Mouse (Mus musculus) brain, embryonic 14.5 days (tissue): ENCODE results near the gene Acot13. TPM values are rescaled to one million over a fixed set of nuclear protein-coding genes. Genes with fewer than 3 reads are reported as not detected.
A peak's percentile ranks its signal among the peaks of the same experiment; 100 is the strongest.

Experiments used
- DNase-seq: peaks from one replicate; pipeline ENCODE4 v3.0.0-alpha.2; 2011; ENCODE audit warnings: low read depth
- CTCF ChIP-seq: fragments of 200-500 bp; IDR thresholded peaks from 2 replicates; pipeline ENCODE4 v1.5.1; 2012; ENCODE audit warnings: inconsistent platforms, mild to moderate bottlenecking, moderate library complexity, borderline replicate concordance; ENCODE audit not compliant: insufficient read depth, insufficient read length; ENCODE audit errors: extremely low read depth
- POLR2A ChIP-seq: fragments of 200-500 bp; IDR thresholded peaks from 2 replicates; pipeline ENCODE4 v1.6.1; 2012; ENCODE audit warnings: mild to moderate bottlenecking, inconsistent platforms, borderline replicate concordance; ENCODE audit not compliant: poor library complexity, insufficient read depth, insufficient read length, severe bottlenecking; ENCODE audit errors: extremely low read depth
- polyA plus RNA-seq: library from polyadenylated mRNA; depleted of rRNA; stranded (reverse); fragments of >200 nt; gene quantifications from 2 replicates; pipeline ENCODE4 v1.2.3, GENCODE M21; 2012

Acot13 gene
- polyA plus RNA-seq, 1 experiment = 33.9 TPM

DNA sequence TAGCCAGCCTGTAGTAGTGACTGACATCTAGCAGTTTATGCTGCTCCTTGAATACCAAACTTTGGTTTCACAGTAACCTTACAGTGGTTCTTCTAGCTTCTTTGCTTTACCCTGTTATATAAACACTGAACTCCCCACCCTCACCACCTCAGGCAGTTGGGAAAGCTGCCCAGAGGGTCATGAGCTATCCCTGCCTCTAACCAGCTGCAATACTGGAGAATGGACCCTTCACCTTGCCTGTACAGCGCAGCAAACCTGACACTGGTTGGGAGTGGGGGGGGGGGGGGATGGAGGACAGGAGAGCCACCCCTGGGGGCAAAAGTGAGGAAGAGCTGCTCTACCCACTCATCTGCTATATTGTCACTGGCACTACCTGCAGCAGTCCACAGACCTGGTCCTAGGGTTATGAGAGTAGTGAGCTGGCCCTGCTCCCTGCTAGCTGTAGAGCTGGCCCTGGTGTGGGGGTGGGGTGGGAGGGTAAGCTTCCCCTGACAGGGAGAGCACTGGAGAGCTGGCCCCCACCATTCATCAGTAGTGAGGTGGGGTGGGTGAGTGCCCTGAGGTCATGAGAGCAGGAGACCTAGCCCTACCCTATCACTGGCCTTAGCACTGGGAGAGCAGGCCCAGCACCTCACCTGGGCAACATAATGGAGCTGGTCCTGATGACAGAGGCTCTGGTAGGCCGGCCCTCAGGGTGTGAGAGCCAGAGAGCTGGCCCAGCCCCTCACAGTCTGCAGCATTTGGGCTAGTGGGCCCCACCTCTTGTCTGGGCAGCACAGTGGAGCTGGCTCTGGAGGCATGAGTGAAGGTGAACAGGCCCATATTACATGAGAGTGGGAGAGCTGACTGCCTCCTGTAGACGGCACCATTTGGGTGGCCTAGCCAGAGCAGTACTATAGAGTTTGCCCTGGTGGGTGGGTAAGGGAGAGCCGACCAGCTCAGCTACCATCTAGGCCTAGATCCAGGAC is 14.9 kb downstream of the Acot13 start:
- no peak for DNase-seq
- TF ChIP-seq POLR2A = no peak
- no peak for TF ChIP-seq CTCF

DNA sequence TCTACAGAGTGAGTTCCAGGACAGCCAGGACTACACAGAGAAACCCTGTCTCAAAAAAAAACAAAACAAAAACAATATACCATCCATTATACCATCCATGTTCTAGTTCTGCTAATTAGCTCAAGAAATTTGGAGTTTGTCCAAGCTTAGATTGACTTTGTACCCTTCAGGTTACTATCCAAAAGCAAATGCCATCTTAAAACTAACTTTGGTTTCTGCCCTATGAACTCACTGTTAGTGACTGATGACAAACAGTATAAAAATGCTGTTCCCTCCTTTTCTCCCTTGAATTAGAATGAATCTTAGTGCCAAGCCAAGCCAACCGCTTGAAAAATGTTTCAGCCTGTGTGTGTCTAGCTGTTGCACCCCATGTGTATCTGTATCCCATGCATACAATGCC is 16.7 kb downstream of the Acot13 start:
- TF ChIP-seq CTCF (no peak), POLR2A (no peak)
- no peak for DNase-seq

DNA sequence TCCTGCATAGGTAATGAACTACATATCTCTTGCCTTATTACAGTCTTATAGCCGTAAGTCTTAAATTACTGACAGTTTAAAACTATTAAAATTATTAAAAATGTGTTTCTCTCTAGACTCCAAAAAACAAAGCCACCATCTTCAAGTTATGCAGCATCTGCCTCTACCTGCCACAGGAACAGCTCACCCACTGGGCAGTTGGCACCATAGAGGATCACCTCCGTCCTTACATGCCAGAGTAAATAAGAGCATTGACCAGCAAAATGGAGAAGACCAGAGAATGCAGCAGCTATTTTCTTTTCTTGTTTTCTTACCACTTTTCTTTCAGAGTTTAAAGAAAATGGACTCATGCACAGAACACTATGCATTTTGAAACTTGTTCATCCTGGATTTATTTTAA is 18.8 kb downstream of the Acot13 start:
- TF ChIP-seq CTCF (no peak), POLR2A (no peak)
- DNase-seq = no peak

DNA sequence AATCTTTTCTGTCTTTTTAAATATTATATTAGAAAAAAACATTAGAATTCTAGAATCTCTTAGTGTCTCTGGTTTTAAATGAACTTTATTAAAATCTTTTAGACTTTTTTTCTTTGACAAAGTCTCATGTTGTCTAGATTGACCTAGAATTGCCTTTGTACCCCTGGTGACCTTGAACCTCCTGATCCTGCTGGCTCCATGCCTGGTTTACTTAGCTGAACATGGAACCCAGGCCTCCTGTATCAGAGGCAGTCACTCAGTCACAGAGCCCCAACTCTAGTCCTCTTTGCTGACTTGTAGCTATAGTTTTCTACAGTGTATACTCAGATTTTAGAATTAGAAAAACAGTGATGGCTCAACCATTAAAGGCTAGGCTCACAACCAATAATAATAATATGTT is 25.3 kb downstream of the Acot13 start:
- TF ChIP-seq CTCF (no peak), POLR2A (no peak)

GRCm38 (mm10) chr13:24803196-24803595 is 28.1 kb downstream of the Acot13 start:
- TF ChIP-seq POLR2A = no peak
- TF ChIP-seq CTCF = no peak
- no peak for DNase-seq

More for the DNA sequence above, 25.3 kb downstream of the Acot13 start:
- DNase-seq = no peak

- peak; percentile 52 for DNase-seq
- no peak for TF ChIP-seq POLR2A
- TF ChIP-seq CTCF = no peak
Observed at GRCm38 (mm10) chr13:24802131-24802691, 29.1 kb downstream of the Acot13 start.

- DNase-seq = no peak
- TF ChIP-seq CTCF (0 out of 2 replicates have a peak, but pooled peaks have one; percentile 12), POLR2A (0 out of 2 replicates have a peak, but pooled peaks have one; percentile 25)
Observed at GRCm38 (mm10) chr13:24801308-24801921, 29.9 kb downstream of the Acot13 start, which contains the start of gene BC005537. Gene BC005537, plus strand, starts transcription at chr13:24801657.

- DNase-seq = peak; percentile 99
- TF ChIP-seq CTCF (no peak), POLR2A (peak; percentile 94)
Observed at GRCm38 (mm10) chr13:24800674-24801307, 30.5 kb downstream of the Acot13 start.

DNA sequence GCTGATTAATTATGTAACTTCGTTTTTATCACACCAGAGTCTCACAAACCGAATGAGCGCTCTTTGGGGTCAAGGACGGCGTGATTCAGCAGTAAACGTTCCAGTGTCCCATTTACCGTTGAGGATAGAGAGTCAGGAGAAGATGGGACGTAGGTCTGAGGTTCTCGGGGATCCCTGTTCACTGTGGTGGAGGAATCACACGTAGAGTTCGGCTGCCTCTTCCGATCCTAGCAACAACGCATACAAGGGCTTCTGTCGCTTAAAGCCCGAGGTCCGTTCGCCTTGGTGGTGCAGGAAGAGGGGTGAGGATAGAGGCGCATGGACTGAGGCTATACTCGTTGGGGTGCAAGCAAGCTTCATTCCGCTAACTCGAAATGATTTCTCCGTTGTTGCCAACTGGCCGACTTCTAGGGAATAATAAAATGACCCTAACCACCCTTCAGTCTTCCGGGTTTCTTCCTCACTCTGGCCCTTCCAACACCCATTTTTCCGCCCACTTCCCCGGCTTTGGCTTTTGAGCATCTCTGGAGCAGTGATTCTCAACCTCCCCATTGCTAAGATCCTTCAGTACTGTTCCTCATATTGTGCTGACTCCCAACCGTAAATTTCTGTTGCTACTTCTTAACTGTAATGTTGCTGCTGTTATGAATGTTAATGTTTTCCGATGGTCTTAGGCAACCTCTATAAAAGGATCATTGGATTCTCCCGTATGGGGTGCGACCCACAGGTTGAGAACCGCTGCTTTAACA is 31.2 kb downstream of the Acot13 start:
- no peak for TF ChIP-seq CTCF
- 0 out of 2 replicates have a peak, but pooled peaks have one; percentile 32 for TF ChIP-seq POLR2A
- peak; percentile 66 for DNase-seq

DNA sequence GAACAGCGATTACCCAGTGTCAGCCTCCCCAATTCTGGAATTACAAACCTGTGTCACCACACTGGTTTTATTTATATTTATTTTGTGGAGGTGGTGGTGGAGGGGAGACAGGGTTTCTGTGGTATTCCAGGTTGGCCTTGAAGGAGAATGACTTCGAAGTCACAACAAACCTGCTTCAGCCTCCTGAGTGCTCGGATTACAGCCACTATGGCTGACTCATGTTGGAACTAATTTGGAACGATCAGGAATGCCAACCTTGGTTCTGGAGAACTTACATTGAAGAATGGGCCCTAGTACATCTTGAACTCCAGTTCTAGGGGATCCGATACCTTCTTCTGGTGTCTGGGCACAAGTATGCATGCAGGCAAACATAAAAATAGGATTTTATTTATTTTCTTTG is 32.0 kb downstream of the Acot13 start:
- TF ChIP-seq POLR2A (no peak), CTCF (no peak)
- DNase-seq = no peak

- no peak for TF ChIP-seq CTCF
- no peak for TF ChIP-seq POLR2A
- DNase-seq = no peak
Observed at GRCm38 (mm10) chr13:24798686-24799085, 32.7 kb downstream of the Acot13 start.
